Mouse (Mus musculus): ENCODE data around the gene Wdr90. TPM values are rescaled to one million over a fixed set of nuclear protein-coding genes. Genes with fewer than 3 reads are reported as not detected.

Wdr90 gene
- polyA plus RNA-seq, 1 experiment from 2014 or later, result 15.1 TPM

- DNase-seq (ENCODE audit: low spot score) (no peak), ATAC-seq (replicated peaks; ENCODE audit: insufficient number of reproducible peaks, low FRiP score, low TSS enrichment, low read depth) (no peak)
- H3K9ac ChIP-seq (replicated peaks; ENCODE audit: low read length), result no peak overlapping the region
- peaks cover under 1% of the 10 kb centered on the region; the same call in 1 of the 2 replicates for H3K4me1 ChIP-seq (ENCODE audit: control insufficient read depth, insufficient read depth, low read length)
- WGBS, result 88% methylated on average over 10 of the region's 10 CpGs
- H3K4me2 ChIP-seq (ENCODE audit: low read depth, low read length), result no peak overlapping the region
- H3K9me3 ChIP-seq (replicated peaks; ENCODE audit: control insufficient read depth, low read length), result no peaks in the 10 kb centered on the region
- no peaks in the 10 kb centered on the region for H3K27me3 ChIP-seq (ENCODE audit: control insufficient read depth, insufficient read depth, low read length)
- H3K4me3 ChIP-seq (ENCODE audit: low read depth, low read length), result no peak overlapping the region
- H3K36me3 ChIP-seq (replicated peaks; ENCODE audit: control insufficient read depth, insufficient read depth, low read depth, low read length), result no peaks in the 10 kb centered on the region; the same call in none of the 2 replicates
- H3K27ac ChIP-seq (replicated peaks; ENCODE audit: low read depth, low read length), result no peak overlapping the region
These were observed 26.2 kb upstream of the Wdr90 start for GRCm38 (mm10) chr17:25887467-25887866.

- Histone ChIP-seq H3K36me3 (replicated peaks; ENCODE audit: control insufficient read depth, insufficient read depth, low read depth, low read length) (no peaks in the 10 kb centered on the region; the same call in none of the 2 replicates), H3K9me3 (replicated peaks; ENCODE audit: control insufficient read depth, low read length) (no peaks in the 10 kb centered on the region), H3K27ac (replicated peaks; ENCODE audit: low read depth, low read length) (no peak overlapping the region), H3K27me3 (ENCODE audit: control insufficient read depth, insufficient read depth, low read length) (no peaks in the 10 kb centered on the region), H3K4me1 (ENCODE audit: control insufficient read depth, insufficient read depth, low read length) (peaks cover 3% of the 10 kb centered on the region; the same call in 1 of the 2 replicates), H3K4me2 (ENCODE audit: low read depth, low read length) (no peak overlapping the region), H3K9ac (replicated peaks; ENCODE audit: low read length) (no peak overlapping the region), H3K4me3 (ENCODE audit: low read depth, low read length) (no peak overlapping the region)
- DNase-seq (ENCODE audit: low spot score), result no peak
- ATAC-seq (replicated peaks; ENCODE audit: insufficient number of reproducible peaks, low FRiP score, low TSS enrichment, low read depth), result no peak
These were observed 25.5 kb upstream of the Wdr90 start for GRCm38 (mm10) chr17:25886806-25887205.

GRCm38 (mm10) chr17:25885636-25886035 lies 24.3 kb upstream of the Wdr90 start:
- Histone ChIP-seq H3K4me3 (ENCODE audit: low read depth, low read length) (no peak overlapping the region), H3K4me1 (ENCODE audit: control insufficient read depth, insufficient read depth, low read length) (peaks cover 14% of the 10 kb centered on the region), H3K27me3 (ENCODE audit: control insufficient read depth, insufficient read depth, low read length) (no peaks in the 10 kb centered on the region), H3K36me3 (replicated peaks; ENCODE audit: control insufficient read depth, insufficient read depth, low read depth, low read length) (no peaks in the 10 kb centered on the region; the same call in none of the 2 replicates), H3K4me2 (ENCODE audit: low read depth, low read length) (no peak overlapping the region), H3K27ac (replicated peaks; ENCODE audit: low read depth, low read length) (no peak overlapping the region), H3K9me3 (replicated peaks; ENCODE audit: control insufficient read depth, low read length) (no peaks in the 10 kb centered on the region), H3K9ac (replicated peaks; ENCODE audit: low read length) (no peak overlapping the region)
- WGBS, result 56% methylated on average over 4 of the region's 4 CpGs
- ATAC-seq (replicated peaks; ENCODE audit: insufficient number of reproducible peaks, low FRiP score, low TSS enrichment, low read depth), result no peak
- peak; percentile 36 for DNase-seq (ENCODE audit: low spot score)

DNA sequence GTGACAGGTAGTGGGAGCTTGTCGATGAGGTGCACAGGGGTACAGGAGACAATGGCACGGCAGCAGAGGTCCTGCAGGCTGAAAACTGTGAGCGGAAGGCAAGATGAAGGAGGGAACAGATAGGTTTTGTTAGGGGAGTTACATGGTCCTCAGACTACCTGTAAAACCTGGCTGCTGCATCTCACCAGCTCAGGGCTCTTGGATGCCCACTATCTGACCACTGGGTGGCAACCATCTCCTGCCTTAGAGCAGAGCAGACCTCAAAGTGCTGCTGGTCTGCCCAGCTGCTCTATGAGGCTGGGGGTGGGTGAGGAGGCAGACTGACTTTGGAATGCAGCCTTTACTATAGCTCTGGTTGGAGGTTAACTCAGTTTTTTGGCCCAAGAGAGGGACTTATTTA lies 22.5 kb upstream of the Wdr90 start:
- no peak for ATAC-seq (replicated peaks; ENCODE audit: insufficient number of reproducible peaks, low FRiP score, low TSS enrichment, low read depth)
- no peaks in the 10 kb centered on the region; the same call in none of the 2 replicates for H3K36me3 ChIP-seq (replicated peaks; ENCODE audit: control insufficient read depth, insufficient read depth, low read depth, low read length)
- 93% methylated on average over 3 of the region's 3 CpGs for WGBS
- H3K4me2 ChIP-seq (ENCODE audit: low read depth, low read length), result no peak overlapping the region
- H3K4me3 ChIP-seq (ENCODE audit: low read depth, low read length), result no peak overlapping the region
- no peak overlapping the region for H3K27ac ChIP-seq (replicated peaks; ENCODE audit: low read depth, low read length)
- H3K9ac ChIP-seq (replicated peaks; ENCODE audit: low read length), result no peak overlapping the region
- no peak for DNase-seq (ENCODE audit: low spot score)
- H3K27me3 ChIP-seq (ENCODE audit: control insufficient read depth, insufficient read depth, low read length), result no peaks in the 10 kb centered on the region
- peaks cover 19% of the 10 kb centered on the region for H3K4me1 ChIP-seq (ENCODE audit: control insufficient read depth, insufficient read depth, low read length)
- no peaks in the 10 kb centered on the region for H3K9me3 ChIP-seq (replicated peaks; ENCODE audit: control insufficient read depth, low read length)

DNA sequence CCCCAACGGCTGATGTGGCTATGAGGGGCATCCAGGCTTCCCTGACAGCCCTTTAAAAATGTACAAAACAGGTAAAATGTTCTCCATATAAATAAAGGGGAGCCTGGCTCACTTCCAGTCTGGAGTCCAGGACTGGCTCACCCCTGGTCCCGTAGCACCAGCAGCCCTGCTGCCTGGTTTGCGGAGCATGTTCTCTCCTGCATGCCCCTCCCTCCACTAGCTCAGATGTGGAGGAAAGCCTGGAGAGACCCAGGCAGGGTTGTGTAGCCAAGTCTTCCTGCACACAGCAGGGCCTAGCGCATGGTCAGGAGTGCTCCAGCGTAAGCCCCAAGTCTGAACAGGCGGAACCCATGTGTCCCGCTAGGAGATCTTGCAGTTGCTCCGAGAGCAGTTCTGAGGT lies 22.0 kb upstream of the Wdr90 start:
- ATAC-seq (replicated peaks; ENCODE audit: insufficient number of reproducible peaks, low FRiP score, low TSS enrichment, low read depth), result no peak
- no peaks in the 10 kb centered on the region; the same call in none of the 2 replicates for H3K36me3 ChIP-seq (replicated peaks; ENCODE audit: control insufficient read depth, insufficient read depth, low read depth, low read length)
- H3K4me3 ChIP-seq (ENCODE audit: low read depth, low read length), result no peak overlapping the region
- H3K9me3 ChIP-seq (replicated peaks; ENCODE audit: control insufficient read depth, low read length), result no peaks in the 10 kb centered on the region
- no peak for DNase-seq (ENCODE audit: low spot score)
- H3K27me3 ChIP-seq (ENCODE audit: control insufficient read depth, insufficient read depth, low read length), result no peaks in the 10 kb centered on the region
- no peak overlapping the region for H3K27ac ChIP-seq (replicated peaks; ENCODE audit: low read depth, low read length)
- no peak overlapping the region for H3K4me2 ChIP-seq (ENCODE audit: low read depth, low read length)
- H3K4me1 ChIP-seq (ENCODE audit: control insufficient read depth, insufficient read depth, low read length), result peaks cover 19% of the 10 kb centered on the region
- H3K9ac ChIP-seq (replicated peaks; ENCODE audit: low read length), result no peak overlapping the region
- WGBS, result 85% methylated on average over 8 of the region's 8 CpGs

DNA sequence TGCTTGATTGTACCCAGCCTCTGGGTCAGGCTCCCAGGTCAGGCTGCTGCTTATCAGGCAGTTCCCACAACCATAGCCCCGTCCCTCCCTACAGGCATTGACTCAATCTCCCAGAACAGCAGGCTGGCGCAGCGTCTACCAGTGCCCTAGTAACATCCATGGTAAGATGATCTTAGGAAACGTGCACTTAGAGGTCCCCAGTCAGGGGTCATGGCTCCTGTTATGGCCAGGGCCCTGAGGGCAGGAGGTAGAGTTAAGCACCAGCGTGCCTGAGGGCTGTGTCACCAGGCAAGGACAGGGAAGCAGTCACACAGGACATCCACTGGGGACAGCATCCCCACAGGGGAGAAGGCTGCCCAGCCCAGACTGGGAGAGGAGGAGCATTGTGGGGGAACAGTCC lies 21.0 kb upstream of the Wdr90 start:
- DNase-seq (ENCODE audit: low spot score) (no peak), ATAC-seq (replicated peaks; ENCODE audit: insufficient number of reproducible peaks, low FRiP score, low TSS enrichment, low read depth) (no peak)
- H3K9ac ChIP-seq (replicated peaks; ENCODE audit: low read length), result no peak overlapping the region
- H3K4me1 ChIP-seq (ENCODE audit: control insufficient read depth, insufficient read depth, low read length), result peaks cover 19% of the 10 kb centered on the region
- H3K36me3 ChIP-seq (replicated peaks; ENCODE audit: control insufficient read depth, insufficient read depth, low read depth, low read length), result no peaks in the 10 kb centered on the region; the same call in none of the 2 replicates
- H3K9me3 ChIP-seq (replicated peaks; ENCODE audit: control insufficient read depth, low read length), result no peaks in the 10 kb centered on the region
- H3K4me2 ChIP-seq (ENCODE audit: low read depth, low read length), result no peak overlapping the region
- H3K27me3 ChIP-seq (ENCODE audit: control insufficient read depth, insufficient read depth, low read length), result no peaks in the 10 kb centered on the region
- peak overlapping the region; percentile 52 for H3K27ac ChIP-seq (replicated peaks; ENCODE audit: low read depth, low read length)
- H3K4me3 ChIP-seq (ENCODE audit: low read depth, low read length), result no peak overlapping the region
- WGBS, result 19% methylated on average over 5 of the region's 5 CpGs

DNA sequence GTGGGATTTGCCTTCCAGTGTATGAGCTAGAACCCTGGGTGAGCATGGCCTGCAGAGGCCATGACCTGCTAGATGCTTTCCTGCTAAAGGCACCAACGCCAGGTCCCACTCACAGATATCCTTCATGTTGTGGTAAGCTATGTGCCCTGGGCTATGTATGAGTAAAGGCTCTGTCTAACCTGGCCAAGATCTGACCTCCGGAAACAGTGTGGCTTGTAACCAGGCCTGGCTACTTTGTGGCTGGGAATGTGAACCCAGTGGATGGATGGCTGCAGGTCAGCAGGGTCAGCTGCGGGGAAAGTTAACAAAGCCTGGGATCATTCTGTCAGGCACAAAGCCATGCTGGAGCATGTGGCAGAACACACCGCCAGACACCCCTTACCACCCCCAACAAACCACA lies 20.4 kb upstream of the Wdr90 start:
- no peaks in the 10 kb centered on the region for H3K27me3 ChIP-seq (ENCODE audit: control insufficient read depth, insufficient read depth, low read length)
- WGBS, result 13% methylated on average over 4 of the region's 4 CpGs
- peaks cover 19% of the 10 kb centered on the region for H3K4me1 ChIP-seq (ENCODE audit: control insufficient read depth, insufficient read depth, low read length)
- H3K4me2 ChIP-seq (ENCODE audit: low read depth, low read length), result no peak overlapping the region
- ATAC-seq (replicated peaks; ENCODE audit: insufficient number of reproducible peaks, low FRiP score, low TSS enrichment, low read depth) (no peak), DNase-seq (ENCODE audit: low spot score) (no peak)
- H3K4me3 ChIP-seq (ENCODE audit: low read depth, low read length), result no peak overlapping the region
- H3K9ac ChIP-seq (replicated peaks; ENCODE audit: low read length), result no peak overlapping the region; the same call in 1 of the 2 replicates
- no peaks in the 10 kb centered on the region for H3K9me3 ChIP-seq (replicated peaks; ENCODE audit: control insufficient read depth, low read length)
- H3K36me3 ChIP-seq (replicated peaks; ENCODE audit: control insufficient read depth, insufficient read depth, low read depth, low read length), result no peaks in the 10 kb centered on the region; the same call in none of the 2 replicates
- H3K27ac ChIP-seq (replicated peaks; ENCODE audit: low read depth, low read length), result no peak overlapping the region; the same call in 1 of the 2 replicates

- no peaks in the 10 kb centered on the region for H3K9me3 ChIP-seq (replicated peaks; ENCODE audit: control insufficient read depth, low read length)
- WGBS, result 3% methylated on average over 5 of the region's 5 CpGs
- no peaks in the 10 kb centered on the region for H3K27me3 ChIP-seq (ENCODE audit: control insufficient read depth, insufficient read depth, low read length)
- H3K4me1 ChIP-seq (ENCODE audit: control insufficient read depth, insufficient read depth, low read length), result peaks cover 19% of the 10 kb centered on the region
- no peak for ATAC-seq (replicated peaks; ENCODE audit: insufficient number of reproducible peaks, low FRiP score, low TSS enrichment, low read depth)
- peak; percentile 58 for DNase-seq (ENCODE audit: low spot score)
- H3K4me3 ChIP-seq (ENCODE audit: low read depth, low read length), result no peak overlapping the region
- H3K4me2 ChIP-seq (ENCODE audit: low read depth, low read length), result no peak overlapping the region
- 0 out of 2 replicates have a peak overlapping the region, but pooled peaks have one; percentile 18 for H3K9ac ChIP-seq (replicated peaks; ENCODE audit: low read length)
- peak overlapping the region; percentile 56 for H3K27ac ChIP-seq (replicated peaks; ENCODE audit: low read depth, low read length)
- H3K36me3 ChIP-seq (replicated peaks; ENCODE audit: control insufficient read depth, insufficient read depth, low read depth, low read length), result no peaks in the 10 kb centered on the region; the same call in none of the 2 replicates
These were observed 19.8 kb upstream of the Wdr90 start for GRCm38 (mm10) chr17:25880913-25881641.
